Mouse (Mus musculus) myocyte (in vitro differentiated cells): ENCODE measurements around the gene Prex1.

Experiments used
- MAX ChIP-seq: IDR thresholded peaks from one replicate; pipeline ENCODE4 v1.6.1; 2011; ENCODE audit warnings: low read depth, mild to moderate bottlenecking, control low read depth
- MYOG ChIP-seq, 3 experiments: IDR thresholded peaks; one replicate each; pipeline ENCODE4 v1.6.1; 2011; ENCODE audit warnings: control low read depth in 2 of 3, low read depth in 2 of 3, mild to moderate bottlenecking in 2 of 3; ENCODE audit not compliant: insufficient read length in 2 of 3, control insufficient read depth in 1 of 3, insufficient read depth in 1 of 3
- POLR2A ChIP-seq: IDR thresholded peaks from one replicate; pipeline ENCODE4 v1.6.1; 2011; ENCODE audit warnings: low read depth, mild to moderate bottlenecking, control low read depth, moderate library complexity; ENCODE audit not compliant: insufficient read length
- POLR2AphosphoS2 ChIP-seq: IDR thresholded peaks from one replicate; pipeline ENCODE4 v1.6.1; 2011; ENCODE audit warnings: low read depth, control low read depth; ENCODE audit not compliant: insufficient read length
- REST ChIP-seq: IDR thresholded peaks from one replicate; pipeline ENCODE4 v1.6.1; 2011; ENCODE audit warnings: mild to moderate bottlenecking, control low read depth, moderate library complexity; ENCODE audit not compliant: insufficient read depth, insufficient read length
- TCF12 ChIP-seq: IDR thresholded peaks from one replicate; pipeline ENCODE4 v1.6.1; 2011; ENCODE audit warnings: mild to moderate bottlenecking, control low read depth; ENCODE audit not compliant: poor library complexity, insufficient read depth, severe bottlenecking
- USF1 ChIP-seq: IDR thresholded peaks from one replicate; pipeline ENCODE4 v1.6.1; 2011; ENCODE audit warnings: low read depth, mild to moderate bottlenecking, control low read depth, moderate library complexity

GRCm38 (mm10) chr2:166629941-166630674 is 83.5 kb downstream of the Prex1 start:
- no peak for TF ChIP-seq USF1
- no peak for TF ChIP-seq POLR2A
- TF ChIP-seq POLR2AphosphoS2, result no peak
- no peak for TF ChIP-seq TCF12
- TF ChIP-seq MYOG (IDR thresholded peaks at IDR 0.05; ENCODE audit: control insufficient read depth in 1 of 3, insufficient read depth in 1 of 3, insufficient read length in 2 of 3, low read depth in 2 of 3), result peak in 1 of 3 experiments; percentile 30
- TF ChIP-seq MAX, result no peak
- no peak for TF ChIP-seq REST
